Mouse (Mus musculus) kidney, adult 18-20 months (tissue): ENCODE results near the gene Dnase1l1.

Source experiments
- DNase-seq: peaks from one replicate; pipeline ENCODE4 v3.0.0; 2021

The Dnase1l1 gene

DNA sequence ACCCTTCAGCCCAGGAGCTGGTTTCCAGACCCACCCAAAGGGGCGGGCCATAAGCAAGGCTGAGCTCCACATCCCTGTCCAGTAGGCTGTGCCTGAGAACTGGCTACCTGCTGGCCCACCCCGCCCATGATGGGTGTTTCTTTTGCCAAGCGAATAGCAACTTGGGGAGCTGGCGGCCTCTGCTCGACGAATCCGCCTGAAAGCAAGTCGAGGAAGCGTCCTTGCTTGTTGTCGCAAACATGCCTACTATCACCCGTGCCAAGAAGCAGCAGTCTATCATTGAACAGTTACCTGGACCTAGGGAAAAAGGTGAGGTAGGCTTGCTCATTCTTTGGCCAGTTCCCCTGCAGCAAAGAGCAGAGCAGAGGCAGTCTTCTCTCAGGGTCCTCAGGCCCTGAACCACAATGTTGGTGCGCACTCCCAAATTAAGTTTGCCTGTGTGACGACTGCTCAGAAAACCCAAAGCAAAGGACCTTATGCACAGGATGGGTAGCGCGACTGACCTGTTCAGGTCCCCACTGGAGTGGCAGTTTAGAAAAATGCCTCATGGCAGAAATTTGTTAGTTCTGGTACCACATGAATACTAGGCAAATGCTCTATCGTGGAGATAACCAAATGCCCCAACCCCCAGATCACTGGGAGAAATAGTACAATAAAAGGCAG lies at the start of gene Dnase1l1, which contains the start of gene Taz:
Gene Dnase1l1 (minus strand): TSS at position 606 of the 663 bp plus-strand sequence.
Gene Taz (plus strand): TSS at position 181 of the 663 bp plus-strand sequence.
- peak; percentile 82 for DNase-seq

DNA sequence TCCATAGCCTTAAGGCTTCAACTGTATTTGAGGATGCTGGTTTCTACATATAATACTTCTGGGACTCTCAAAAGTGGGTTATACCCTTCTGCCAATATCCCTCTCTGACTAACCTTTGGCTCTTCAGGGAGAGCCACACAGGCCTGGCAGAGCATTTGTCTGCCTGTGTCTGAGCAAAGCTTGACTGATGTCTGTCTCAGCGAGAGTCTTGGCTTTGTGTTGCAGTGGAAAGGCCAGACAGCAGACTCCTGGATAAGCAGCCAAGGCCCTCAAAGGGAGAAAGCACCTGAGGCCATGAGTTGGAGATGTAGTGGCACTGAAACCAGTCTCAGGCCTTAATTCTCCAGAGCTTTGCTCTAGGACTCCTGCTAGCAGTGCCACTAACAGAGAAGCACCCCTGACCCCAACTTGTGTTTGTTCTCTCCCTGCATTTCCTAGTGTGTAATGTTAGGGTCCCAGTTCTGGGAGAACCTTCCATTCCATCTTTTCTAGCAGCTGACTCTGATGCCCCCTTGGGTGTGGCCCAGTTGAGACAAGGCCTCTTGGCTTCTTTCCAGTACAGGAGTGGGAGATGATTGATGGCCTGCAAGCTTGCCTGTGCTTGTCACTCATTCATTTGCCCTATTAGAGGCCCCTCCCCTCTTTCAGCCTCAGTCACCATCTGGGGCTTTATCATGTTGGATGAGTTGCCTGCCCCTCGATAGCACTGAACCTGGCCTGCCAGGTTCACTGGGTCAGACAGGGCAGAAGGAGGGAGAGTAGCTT lies 48.2 kb upstream of the Dnase1l1 start:
- no peak for DNase-seq

DNA sequence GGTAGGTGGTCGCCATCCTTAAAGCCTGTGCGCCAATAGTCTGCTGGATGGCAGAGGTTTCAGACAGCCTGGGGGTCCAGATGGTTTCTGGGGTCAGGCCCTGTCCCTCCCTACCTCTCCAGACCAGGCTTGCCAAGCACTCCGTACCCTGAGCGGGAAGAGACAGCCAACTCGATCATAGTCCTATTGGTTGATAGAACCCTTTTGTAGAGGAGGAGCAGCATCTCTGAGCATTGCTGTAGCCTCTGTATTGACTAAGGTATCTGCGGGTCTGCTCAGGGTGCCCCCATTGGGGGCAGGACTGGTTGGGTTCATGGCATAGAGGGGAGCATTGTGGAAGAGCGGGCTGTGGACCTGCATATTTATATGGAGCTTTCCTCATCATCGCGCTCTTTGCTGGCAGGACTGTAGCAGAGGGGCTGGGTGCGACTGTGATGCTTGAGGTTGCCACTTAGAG lies 47.1 kb upstream of the Dnase1l1 start:
- DNase-seq: no peak

DNA sequence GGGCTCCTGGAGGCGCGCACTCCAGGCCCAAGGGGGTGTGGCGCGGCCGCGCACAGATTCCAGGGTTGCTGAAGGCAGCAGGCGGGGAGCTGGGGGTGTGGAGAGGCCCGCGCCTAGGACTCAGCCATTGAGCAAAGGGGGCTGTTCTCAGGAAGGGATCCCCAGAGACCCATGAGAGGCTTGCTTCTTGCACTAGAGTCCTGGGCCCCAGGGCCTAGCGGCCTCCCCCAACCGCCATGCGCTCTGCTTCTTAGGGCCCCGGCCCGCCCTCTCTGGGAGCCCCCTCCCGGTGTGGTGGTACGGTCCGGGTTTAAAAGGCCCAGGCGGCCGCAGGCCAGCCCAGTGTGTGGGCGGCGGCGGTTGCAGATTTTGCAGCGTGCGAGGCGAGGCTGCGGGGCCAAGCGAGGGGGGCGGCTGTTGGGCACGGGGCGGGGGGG lies 46.6 kb upstream of the Dnase1l1 start, which contains the start of gene Plxna3:
Gene Plxna3 (plus strand): TSS at position 342 of the 437 bp plus-strand sequence.
- peak; percentile 75 for DNase-seq

DNA sequence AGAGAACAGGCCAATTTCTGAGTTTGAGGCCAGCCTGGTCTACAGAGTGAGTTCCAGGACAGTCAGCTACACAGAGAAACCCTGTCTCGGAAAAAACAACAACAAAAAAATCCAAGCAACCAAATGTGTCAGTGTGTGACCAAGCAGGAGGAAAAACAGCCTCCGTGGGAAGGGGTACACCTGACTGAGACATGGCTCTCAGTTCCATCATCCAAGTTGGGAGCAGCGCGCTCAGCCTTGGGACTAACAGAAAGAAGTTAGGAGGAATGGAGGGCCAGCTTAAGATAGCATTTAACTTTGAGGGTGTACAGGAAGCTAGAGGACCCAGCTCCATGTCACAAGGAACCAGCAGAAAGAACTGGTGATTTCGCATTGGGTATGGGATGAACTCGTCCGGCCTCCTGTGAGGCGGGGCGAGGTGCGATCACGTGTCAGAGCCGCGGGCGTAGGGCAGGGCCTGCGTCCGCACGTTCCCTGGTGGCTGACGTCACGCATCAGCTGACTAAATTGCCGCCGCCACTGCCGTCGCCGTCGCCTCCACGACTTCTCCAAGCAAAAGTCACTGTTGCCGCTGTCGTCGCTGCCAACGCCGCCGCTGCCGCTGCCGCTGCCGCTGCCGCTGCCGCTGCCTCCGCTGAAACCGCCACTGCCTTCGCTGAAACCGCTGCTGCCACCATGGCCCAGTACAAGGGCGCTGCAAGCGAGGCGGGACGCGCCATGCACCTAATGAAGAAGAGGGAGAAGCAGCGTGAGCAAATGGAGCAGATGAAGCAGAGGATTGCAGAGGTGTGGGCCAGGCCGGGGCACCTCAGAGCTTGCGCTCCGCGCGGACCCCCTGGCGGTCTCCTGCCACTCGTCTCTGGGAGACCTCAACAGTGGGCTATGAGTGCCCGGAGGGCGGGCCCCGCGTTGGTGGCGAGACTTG lies 30.7 kb upstream of the Dnase1l1 start, which contains the start of gene Fam50a:
Gene Fam50a (plus strand): TSS at position 494 of the 925 bp plus-strand sequence.
- peak; percentile 88 for DNase-seq

DNA sequence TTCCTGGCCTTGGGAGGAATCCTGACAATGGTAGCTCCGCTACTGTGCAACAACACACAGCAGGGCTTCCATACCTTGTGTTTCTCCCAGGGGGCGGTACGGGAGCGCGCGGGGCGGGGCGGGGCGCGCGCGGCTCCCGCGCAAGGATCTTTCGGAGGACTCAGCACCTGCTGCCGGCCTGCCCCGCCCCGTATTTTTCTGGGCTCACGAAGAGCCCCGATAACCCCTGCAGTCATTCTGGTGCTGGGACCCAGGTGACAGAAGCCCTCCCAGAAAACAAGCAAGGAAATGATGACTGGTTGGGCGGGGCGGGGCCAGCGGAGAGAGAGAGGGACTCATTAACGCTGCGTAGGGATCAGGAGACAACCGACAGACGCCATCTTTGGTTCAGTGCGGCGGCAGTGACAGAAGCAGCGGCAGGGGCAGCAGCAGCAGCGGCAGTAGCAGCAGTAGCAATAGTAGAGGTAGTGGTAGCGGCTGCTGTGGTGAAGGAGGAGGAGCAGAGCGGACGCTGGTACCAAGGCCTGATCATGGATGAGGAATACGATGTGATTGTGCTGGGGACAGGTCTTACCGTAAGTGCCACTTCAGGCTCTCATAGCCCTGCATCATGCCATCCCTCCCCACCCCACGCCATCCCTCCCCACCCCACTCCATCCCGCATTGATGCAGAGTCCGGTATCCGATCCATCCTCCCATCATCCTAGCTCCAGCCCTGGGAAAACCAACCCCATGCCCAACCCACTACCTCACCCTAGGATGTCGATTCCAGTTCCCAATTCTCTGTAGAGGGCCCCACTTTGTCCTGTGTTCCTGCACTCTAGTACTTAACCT lies 22.9 kb upstream of the Dnase1l1 start, which contains the start of gene Gdi1:
Gene Gdi1 (plus strand): TSS at position 132 of the 834 bp plus-strand sequence.
- DNase-seq: peak; percentile 81

DNA sequence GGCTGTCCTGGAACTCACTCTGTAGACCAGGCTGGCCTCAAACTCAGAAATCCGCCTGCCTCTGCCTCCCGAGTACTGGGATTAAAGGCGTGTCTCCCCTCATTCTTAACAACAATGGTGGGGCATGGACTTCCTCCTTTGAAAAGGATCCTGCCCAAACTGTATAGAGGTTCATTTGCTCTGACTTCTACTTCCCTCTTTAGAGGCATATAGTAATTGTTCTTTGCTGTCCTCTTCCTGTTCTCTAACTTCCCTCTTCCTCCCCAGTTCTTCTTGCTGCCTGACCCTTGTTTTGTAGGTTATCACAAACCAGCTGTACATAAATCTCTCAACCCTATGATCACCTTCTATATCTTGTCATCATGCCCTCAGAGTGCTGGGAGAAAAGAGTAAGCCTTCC lies 17.6 kb upstream of the Dnase1l1 start:
- DNase-seq: no peak

DNA sequence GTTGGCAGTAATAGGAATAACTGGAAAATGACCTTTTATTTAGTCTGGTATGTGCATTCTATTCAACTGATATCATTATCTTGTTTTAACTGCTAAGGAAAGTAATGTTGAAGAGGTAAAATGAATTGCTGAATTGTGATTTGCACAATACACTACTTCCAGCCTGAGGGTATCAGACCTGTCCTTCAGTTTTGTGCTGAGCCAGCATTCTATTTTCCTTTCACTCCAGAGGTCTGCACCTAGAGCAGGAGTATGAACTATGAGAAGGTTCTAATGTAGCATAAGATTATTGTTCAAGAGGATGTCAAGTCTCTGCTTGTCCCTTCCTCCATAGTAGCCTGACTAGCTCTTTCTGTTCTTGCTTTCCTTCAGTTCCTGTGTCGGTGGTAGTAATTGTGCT lies 16.2 kb upstream of the Dnase1l1 start:
- DNase-seq: no peak

DNA sequence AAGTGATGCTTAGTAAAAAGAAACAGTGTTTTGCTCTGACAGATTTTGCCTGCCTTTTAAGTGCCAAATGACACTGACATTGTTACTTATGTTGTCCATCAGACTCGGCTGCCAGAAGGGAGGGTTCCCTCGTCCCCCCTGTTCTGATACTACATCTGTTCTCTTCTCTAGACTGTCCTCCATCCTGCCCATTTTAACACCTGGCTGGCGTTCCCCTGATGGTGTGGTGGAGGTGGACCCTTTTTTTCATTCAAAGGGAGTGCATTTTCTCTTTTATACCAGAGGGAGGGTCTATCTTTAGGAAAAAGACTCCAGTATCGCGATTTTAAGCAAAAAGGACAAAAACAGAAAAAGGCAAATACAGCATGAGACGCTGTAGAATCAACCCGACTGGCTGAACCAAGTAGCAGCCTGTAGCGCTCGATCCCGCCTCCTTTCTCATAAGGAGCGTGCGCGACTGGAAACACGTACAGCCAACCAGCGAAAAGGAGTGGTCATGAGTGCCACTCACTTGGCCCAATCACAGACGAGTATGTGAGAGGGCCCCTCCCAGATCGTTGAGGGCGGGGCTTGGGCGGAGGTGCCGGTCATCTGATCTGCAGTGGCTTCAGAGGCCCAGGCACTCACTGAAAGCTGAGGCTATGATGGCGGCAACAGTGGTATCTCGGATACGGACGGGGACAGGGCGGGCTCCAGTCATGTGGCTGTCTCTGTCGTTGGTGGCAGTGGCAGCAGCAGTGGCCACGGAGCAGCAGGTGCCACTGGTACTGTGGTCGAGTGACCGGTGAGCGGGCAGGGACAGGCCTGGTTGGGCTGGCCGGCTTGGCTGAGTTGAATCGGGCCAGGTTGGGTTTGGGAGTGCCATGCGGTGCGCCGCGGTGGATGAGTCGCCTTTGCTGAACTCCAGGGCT lies 14.7 kb upstream of the Dnase1l1 start, which contains the start of gene Atp6ap1:
Gene Atp6ap1 (plus strand): TSS at position 560 of the 911 bp plus-strand sequence.
- peak; percentile 94 for DNase-seq

DNA sequence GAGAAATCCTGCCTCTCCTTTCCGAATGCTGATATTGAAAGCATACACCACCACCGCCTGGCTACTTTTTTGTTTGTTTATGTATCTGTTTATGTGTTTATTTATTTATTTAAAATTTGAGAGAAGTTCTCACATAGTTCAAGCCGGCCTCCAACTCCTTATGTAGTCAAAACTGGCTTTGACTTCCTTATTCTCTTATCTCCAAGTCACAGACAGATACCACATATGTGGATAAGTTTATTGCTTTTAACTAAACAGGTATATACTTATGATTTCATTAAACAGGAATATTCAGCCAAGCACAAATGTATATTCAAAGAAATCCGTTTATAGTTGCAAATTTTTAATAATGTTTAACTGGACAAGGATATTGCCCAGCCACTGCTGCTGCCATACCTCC lies 11.3 kb upstream of the Dnase1l1 start:
- no peak for DNase-seq

DNA sequence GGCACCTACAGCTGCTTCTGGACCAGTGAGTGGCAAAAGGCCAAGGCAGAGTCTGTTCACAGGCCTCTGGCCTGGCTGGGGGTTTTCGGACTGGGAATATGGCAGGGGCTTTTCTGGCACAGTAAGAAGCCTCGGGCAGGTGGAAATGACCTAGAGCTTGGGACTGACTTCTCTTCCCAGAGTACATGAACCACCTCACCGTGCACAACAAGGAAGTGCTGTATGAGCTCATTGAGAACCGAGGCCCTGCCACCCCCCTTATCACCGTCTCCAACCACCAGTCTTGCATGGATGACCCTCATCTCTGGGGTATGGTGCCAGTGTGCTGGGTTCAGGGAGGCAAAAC lies 928 bp upstream of the Dnase1l1 start:
- no peak for DNase-seq

DNA sequence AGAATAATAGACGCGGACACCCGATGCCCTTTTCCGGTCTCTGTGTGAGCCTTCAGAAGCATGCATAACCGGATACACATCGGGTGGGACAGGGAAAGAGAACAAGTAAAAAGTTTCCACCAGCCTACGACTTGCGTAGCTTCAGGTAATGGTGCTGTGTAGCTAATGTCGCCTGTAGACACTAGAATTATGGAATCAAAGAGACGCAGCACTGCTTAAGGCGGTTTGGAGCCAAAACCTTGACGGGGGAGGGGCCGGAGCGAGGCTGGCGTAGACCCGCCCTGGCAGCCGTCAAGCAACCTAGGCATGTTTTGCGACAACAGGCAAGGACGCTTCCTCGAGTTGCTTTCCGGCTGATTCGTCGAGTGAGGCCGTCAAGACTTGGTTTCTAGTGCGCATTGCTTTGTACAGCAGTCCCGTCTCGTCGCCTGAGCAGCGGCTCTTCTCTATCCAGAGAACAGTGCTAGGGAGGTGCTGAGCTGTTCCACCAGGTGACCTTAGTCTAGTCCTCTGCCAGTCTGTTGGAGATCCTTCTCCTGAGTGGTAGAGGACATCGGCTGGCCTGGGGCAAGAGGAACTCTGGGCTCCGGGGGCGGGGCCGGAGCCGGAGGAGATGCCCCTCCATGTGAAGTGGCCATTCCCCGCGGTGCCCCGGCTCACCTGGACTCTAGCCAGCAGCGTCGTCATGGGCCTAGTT lies 406 bp upstream of the Dnase1l1 start:
- DNase-seq: peak; percentile 87

DNA sequence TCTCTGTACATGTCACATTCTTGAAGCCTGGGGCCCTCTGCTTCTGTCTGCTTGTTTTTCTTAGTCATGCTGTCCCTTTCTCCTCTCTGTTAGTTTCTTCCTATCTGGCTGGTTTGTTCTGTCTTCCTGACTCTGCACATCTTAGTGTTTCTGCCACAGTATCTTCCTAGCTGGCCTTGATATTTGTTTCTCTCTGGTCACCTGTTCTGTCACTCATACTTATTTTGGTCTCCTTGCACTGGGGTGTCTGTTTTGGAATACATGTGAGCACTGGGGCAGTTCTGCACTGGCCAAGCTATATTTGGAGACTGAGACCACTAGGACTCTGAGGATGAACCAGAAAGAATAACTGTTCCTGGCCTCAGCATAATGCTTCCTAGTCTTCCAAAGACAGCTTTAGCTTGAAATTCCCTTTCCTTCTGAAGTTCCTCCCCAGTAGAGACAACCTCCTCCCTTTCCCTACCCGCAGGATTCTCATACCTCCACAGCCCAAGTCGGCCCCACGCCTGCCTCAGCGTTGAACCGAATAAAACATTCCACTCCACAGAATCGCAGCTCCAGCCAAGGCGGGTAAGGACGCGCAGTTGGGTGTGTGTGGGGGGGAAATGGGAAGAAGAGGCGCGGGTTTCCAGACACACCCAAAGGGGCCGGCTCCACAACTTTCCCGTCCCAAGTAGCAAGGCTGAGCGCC lies 951 bp downstream of the Dnase1l1 start:
- no peak for DNase-seq

DNA sequence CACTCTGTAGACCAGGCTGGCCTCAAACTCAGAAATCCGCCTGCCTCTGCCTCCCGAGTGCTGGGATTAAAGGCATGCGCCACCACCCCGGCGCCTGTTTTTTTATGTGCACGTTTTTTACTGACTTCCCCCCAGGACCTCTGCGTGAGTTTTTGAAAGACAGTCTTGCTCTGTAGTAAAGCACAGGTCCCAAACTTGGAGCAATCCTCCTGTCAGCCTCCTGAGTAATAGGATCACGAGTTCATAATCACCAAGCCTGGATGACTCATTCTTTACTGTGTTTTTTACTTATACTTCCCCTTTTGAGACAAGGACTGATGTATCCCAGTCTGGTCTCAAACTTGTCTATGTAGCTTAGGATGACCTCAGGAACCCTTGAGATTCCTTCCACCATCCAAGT lies 4.2 kb downstream of the Dnase1l1 start:
- no peak for DNase-seq

DNA sequence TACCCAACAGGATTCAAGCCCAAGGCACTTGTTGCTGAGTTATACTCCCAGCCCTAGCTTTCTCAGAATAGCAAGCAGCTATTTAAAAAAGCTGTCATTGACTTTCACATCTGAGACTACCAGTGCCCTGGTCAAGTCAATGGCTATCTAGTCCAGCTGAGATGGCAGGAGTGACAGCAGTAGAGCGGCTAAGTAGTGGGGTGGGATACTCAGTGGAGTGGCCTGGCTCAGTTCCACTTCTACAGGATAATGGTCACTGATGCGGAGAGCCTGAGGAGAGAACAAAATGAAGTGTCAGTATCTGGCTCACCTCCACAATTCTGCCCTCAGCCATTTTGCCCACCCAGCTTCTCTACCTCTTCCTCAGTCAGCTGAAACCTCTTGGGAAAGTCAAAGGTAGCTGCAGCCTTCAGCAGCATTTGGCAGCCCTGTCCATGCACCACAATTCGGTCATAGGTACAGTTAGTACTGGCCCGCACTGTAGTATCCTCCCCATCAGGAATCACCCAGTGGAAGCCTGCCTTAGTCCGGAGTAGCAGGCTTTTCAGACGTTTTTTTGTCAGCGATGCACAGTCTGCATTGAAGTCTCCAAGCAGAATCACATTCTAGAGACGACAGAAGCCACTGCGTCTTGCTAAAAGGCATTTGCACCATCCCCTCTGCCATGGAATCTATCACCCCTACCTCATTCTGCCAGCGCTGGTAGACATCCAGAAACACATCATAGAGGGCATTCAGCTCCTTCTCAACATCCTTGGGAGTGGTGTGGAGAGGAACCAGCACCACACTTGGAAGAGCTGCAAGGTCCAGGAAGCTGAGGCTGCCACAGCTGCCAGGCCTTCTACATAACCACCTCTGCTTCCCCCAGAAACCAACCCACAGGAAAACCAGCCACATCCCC lies 8.5 kb downstream of the Dnase1l1 start:
- no peak for DNase-seq

DNA sequence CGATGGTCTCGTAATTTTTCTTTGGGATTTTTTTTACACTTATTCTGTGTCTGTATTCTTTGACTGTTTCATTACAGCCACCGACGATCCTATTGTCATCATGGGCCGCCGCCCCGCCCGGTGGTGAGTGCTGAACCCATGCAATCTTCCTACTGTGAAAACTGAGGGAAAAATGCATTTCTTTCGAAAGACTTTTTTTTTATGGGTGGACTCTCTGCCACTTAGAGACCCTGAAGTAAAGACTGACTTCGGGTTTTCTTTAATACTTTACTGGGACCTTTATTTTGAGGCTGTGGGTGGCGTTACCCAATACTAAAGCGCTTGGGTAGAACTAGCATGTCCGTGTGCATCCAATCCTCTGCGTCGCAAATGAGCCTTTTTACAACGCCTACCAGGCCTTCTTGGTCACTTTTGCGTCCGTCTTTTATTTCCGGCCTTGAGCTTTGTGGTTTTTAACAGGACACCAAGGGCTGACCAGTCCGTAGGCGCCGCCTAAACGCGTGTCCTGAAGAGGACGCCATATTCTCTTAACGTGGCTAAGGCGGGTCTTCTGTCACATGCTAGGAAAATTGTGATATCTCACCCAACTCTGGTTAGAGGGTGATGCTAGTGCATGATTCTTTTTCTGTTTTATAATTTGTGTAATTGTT lies 11.1 kb downstream of the Dnase1l1 start:
- DNase-seq: peak; percentile 44

DNA sequence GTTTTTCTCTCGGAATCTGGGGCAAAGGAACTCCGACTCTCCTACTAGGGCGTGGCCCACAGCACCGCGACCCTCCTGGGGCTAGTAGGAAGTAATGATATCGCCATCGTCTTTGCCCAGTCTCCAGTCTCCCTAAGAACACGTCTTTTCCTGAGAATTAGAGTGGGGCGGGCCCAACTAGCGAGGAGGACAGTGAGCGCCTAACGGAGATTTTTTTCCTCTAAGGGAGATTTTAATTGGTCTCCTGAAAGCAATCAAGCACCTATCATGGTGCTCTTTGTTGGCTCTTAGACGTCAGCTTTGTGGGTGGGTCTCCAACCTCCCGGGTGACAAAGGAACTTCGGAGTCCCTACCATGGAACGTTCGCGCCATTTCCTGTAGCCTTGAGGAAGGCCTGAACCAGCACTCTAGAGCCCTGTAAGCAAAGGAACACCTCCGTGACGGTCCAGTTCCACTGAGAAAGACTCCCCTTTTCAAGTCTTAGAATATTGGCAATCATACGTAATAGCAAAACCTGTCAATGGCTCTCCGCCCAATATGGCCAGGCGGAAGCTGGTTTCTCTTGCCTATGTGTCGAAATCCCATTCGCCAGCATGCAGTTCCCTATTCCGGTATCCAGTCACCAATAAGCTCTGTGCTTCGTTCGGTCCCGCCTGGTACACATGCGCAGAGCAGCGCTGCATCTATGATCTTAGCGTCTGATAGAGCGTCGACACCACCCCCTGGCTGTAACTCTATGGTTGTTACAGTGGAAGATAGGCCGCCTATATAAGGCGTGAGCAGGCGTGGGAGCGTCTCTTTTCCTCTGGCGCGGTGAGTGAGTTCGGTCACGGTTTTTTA lies 11.9 kb downstream of the Dnase1l1 start, which contains the start of gene Rpl10:
Gene Rpl10 (plus strand): TSS at position 751 of the 840 bp plus-strand sequence.
- peak; percentile 87 for DNase-seq
